Mouse (Mus musculus): Measurements from ENCODE around the gene Ulk4.

GRCm38 (mm10) chr9:121242331-121242730 lies 34.7 kb downstream of the Ulk4 start:
- TF ChIP-seq CTCF (IDR thresholded peaks at IDR 0.05; ENCODE audit: low read depth) (no peak), EP300 (IDR thresholded peaks at IDR 0.05; ENCODE audit: low read depth) (no peak)
